Mouse (Mus musculus): ENCODE data around the gene Gxylt2. TPM values are rescaled to one million over a fixed set of nuclear protein-coding genes. Genes with fewer than 3 reads are reported as not detected.

Gene Gxylt2
- polyA plus RNA-seq, 1 experiment: 0.27 TPM

GRCm38 (mm10) chr6:100733218-100733617 lies 28.7 kb downstream of the Gxylt2 start:
- Histone ChIP-seq H3K27ac (ENCODE audit: insufficient read depth, low read length) (no peak overlapping the region), H3K9ac (ENCODE audit: low read depth, poor library complexity, severe bottlenecking) (no peak overlapping the region), H3K9me3 (replicated peaks; ENCODE audit: control insufficient read depth, insufficient read depth, low read length, poor library complexity, severe bottlenecking) (no peaks in the 10 kb centered on the region), H3K4me1 (ENCODE audit: control insufficient read depth, insufficient read depth, low read length) (no peaks in the 10 kb centered on the region), H3K4me3 (ENCODE audit: low read depth, low read length) (no peak overlapping the region), H3K27me3 (ENCODE audit: control insufficient read depth, insufficient read depth, low read length, poor library complexity, severe bottlenecking) (no peaks in the 10 kb centered on the region), H3K36me3 (ENCODE audit: control insufficient read depth, insufficient read depth, low read length, poor library complexity, severe bottlenecking) (no peaks in the 10 kb centered on the region)
- TF ChIP-seq POLR2A (IDR thresholded peaks at IDR 0.05; ENCODE audit: insufficient read depth, low read length) (no peak), EP300 (IDR thresholded peaks at IDR 0.05; ENCODE audit: insufficient read depth, low read depth, low read length) (no peak), CTCF (IDR thresholded peaks at IDR 0.05; ENCODE audit: low read depth, low read length) (no peak)

GRCm38 (mm10) chr6:100734321-100734720 lies 29.8 kb downstream of the Gxylt2 start:
- no peak overlapping the region for H3K9ac ChIP-seq (ENCODE audit: low read depth, poor library complexity, severe bottlenecking)
- H3K27ac ChIP-seq (ENCODE audit: insufficient read depth, low read length): no peak overlapping the region
- H3K4me3 ChIP-seq (ENCODE audit: low read depth, low read length): no peak overlapping the region
- no peaks in the 10 kb centered on the region for H3K4me1 ChIP-seq (ENCODE audit: control insufficient read depth, insufficient read depth, low read length)
- no peaks in the 10 kb centered on the region for H3K36me3 ChIP-seq (ENCODE audit: control insufficient read depth, insufficient read depth, low read length, poor library complexity, severe bottlenecking)
- no peaks in the 10 kb centered on the region for H3K27me3 ChIP-seq (ENCODE audit: control insufficient read depth, insufficient read depth, low read length, poor library complexity, severe bottlenecking)
- H3K9me3 ChIP-seq (replicated peaks; ENCODE audit: control insufficient read depth, insufficient read depth, low read length, poor library complexity, severe bottlenecking): no peaks in the 10 kb centered on the region
- TF ChIP-seq EP300 (IDR thresholded peaks at IDR 0.05; ENCODE audit: insufficient read depth, low read depth, low read length) (no peak), CTCF (IDR thresholded peaks at IDR 0.05; ENCODE audit: low read depth, low read length) (no peak)

DNA sequence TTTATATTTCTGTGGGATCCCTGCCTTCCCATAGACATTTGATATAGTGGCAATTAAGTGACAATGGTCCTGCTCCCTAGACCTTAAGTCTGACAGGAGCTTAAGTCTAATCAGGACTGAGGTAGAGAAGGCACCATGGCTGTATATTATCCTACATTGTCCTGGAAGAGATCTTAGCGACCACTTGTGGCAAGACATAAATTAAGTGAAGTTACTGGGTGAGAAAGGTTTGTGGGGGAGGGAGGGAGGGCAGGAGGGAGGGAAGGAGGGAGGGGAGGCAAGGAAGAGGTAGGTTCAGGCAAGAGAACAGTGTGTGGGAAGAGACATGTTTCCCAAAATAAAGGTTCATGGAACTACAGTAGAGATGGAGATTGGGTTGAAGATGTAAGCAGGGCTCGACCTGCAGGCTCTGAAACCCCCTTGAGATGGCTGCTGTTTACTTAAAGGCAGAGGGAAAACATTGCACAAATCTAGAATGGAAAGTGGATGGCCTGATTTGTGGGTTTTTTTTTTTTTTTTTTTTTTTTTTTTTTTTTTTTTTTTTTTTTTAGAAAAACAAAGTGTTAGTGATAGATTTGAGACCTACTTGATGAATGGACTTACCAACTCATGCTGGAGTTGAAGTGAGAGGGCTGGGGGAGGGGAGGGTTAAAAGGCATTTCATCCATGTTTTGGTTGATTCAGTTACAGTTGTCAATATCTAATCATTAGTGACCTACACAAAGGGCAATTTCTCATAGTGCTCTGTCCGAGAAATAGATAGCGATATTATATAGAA lies 54.1 kb downstream of the Gxylt2 start:
- Histone ChIP-seq H3K36me3 (ENCODE audit: control insufficient read depth, insufficient read depth, low read length, poor library complexity, severe bottlenecking) (no peaks in the 10 kb centered on the region), H3K9ac (ENCODE audit: low read depth, poor library complexity, severe bottlenecking) (no peak overlapping the region)
- TF ChIP-seq CTCF (IDR thresholded peaks at IDR 0.05; ENCODE audit: low read depth, low read length): no peak
- no peak for TF ChIP-seq POLR2A (IDR thresholded peaks at IDR 0.05; ENCODE audit: insufficient read depth, low read length)
- TF ChIP-seq EP300 (IDR thresholded peaks at IDR 0.05; ENCODE audit: insufficient read depth, low read depth, low read length): no peak

GRCm38 (mm10) chr6:100767756-100768155 lies 63.2 kb downstream of the Gxylt2 start:
- Histone ChIP-seq H3K36me3 (ENCODE audit: control insufficient read depth, insufficient read depth, low read length, poor library complexity, severe bottlenecking) (no peaks in the 10 kb centered on the region), H3K4me1 (ENCODE audit: control insufficient read depth, insufficient read depth, low read length) (no peaks in the 10 kb centered on the region), H3K9me3 (replicated peaks; ENCODE audit: control insufficient read depth, insufficient read depth, low read length, poor library complexity, severe bottlenecking) (no peaks in the 10 kb centered on the region), H3K4me3 (ENCODE audit: low read depth, low read length) (no peak overlapping the region), H3K27ac (ENCODE audit: insufficient read depth, low read length) (no peak overlapping the region), H3K27me3 (ENCODE audit: control insufficient read depth, insufficient read depth, low read length, poor library complexity, severe bottlenecking) (no peaks in the 10 kb centered on the region), H3K9ac (ENCODE audit: low read depth, poor library complexity, severe bottlenecking) (no peak overlapping the region)
- TF ChIP-seq EP300 (IDR thresholded peaks at IDR 0.05; ENCODE audit: insufficient read depth, low read depth, low read length) (no peak), CTCF (IDR thresholded peaks at IDR 0.05; ENCODE audit: low read depth, low read length) (no peak), POLR2A (IDR thresholded peaks at IDR 0.05; ENCODE audit: insufficient read depth, low read length) (no peak)

More for the DNA sequence above, 54.1 kb downstream of the Gxylt2 start:
- Histone ChIP-seq H3K27me3 (ENCODE audit: control insufficient read depth, insufficient read depth, low read length, poor library complexity, severe bottlenecking) (no peaks in the 10 kb centered on the region), H3K4me1 (ENCODE audit: control insufficient read depth, insufficient read depth, low read length) (no peaks in the 10 kb centered on the region), H3K27ac (ENCODE audit: insufficient read depth, low read length) (no peak overlapping the region), H3K9me3 (replicated peaks; ENCODE audit: control insufficient read depth, insufficient read depth, low read length, poor library complexity, severe bottlenecking) (no peaks in the 10 kb centered on the region), H3K4me3 (ENCODE audit: low read depth, low read length) (no peak overlapping the region)

DNA sequence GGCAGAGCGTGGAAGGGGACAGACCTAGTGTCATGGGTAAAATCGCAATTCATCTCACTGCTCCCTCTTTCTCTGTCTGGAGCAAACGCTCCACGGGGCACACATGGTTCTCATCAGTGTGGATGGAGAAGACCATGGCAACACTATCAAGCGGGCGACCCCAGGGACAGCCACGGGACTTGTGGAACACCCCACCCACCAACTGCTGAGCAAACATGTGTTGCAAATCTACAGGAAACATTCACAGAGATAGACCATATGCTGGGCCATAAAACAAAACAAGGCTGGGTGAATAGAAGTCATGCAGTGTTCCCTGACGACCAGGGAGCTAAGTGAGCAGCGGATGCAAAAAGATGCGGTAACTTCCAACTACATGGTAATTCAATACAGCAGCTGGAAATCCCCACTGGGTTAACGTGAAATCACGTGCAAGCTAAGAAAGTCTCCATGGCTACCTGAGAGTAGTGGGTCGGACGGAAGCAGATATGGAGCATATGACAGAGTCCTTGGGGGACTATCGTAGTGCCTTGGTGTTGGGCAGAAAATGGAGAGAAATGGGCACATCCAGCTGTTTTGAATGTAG lies 71.5 kb downstream of the Gxylt2 start:
- H3K27me3 ChIP-seq (ENCODE audit: control insufficient read depth, insufficient read depth, low read length, poor library complexity, severe bottlenecking): no peaks in the 10 kb centered on the region
- no peaks in the 10 kb centered on the region for H3K4me1 ChIP-seq (ENCODE audit: control insufficient read depth, insufficient read depth, low read length)
- H3K27ac ChIP-seq (ENCODE audit: insufficient read depth, low read length): no peak overlapping the region
- no peaks in the 10 kb centered on the region for H3K9me3 ChIP-seq (replicated peaks; ENCODE audit: control insufficient read depth, insufficient read depth, low read length, poor library complexity, severe bottlenecking)
- TF ChIP-seq POLR2A (IDR thresholded peaks at IDR 0.05; ENCODE audit: insufficient read depth, low read length) (no peak), CTCF (IDR thresholded peaks at IDR 0.05; ENCODE audit: low read depth, low read length) (no peak), EP300 (IDR thresholded peaks at IDR 0.05; ENCODE audit: insufficient read depth, low read depth, low read length) (no peak)
- no peak overlapping the region for H3K4me3 ChIP-seq (ENCODE audit: low read depth, low read length)
- H3K36me3 ChIP-seq (ENCODE audit: control insufficient read depth, insufficient read depth, low read length, poor library complexity, severe bottlenecking): no peaks in the 10 kb centered on the region
- H3K9ac ChIP-seq (ENCODE audit: low read depth, poor library complexity, severe bottlenecking): no peak overlapping the region

- TF ChIP-seq CTCF (IDR thresholded peaks at IDR 0.05; ENCODE audit: low read depth, low read length) (no peak), POLR2A (IDR thresholded peaks at IDR 0.05; ENCODE audit: insufficient read depth, low read length) (no peak), EP300 (IDR thresholded peaks at IDR 0.05; ENCODE audit: insufficient read depth, low read depth, low read length) (no peak)
Measured at GRCm38 (mm10) chr6:100778595-100778994, 74.1 kb downstream of the Gxylt2 start.

More at GRCm38 (mm10) chr6:100778595-100778994, 74.1 kb downstream of the Gxylt2 start:
- H3K27me3 ChIP-seq (ENCODE audit: control insufficient read depth, insufficient read depth, low read length, poor library complexity, severe bottlenecking): no peaks in the 10 kb centered on the region
- H3K9ac ChIP-seq (ENCODE audit: low read depth, poor library complexity, severe bottlenecking): no peak overlapping the region
- no peaks in the 10 kb centered on the region for H3K9me3 ChIP-seq (replicated peaks; ENCODE audit: control insufficient read depth, insufficient read depth, low read length, poor library complexity, severe bottlenecking)
- no peak overlapping the region for H3K4me3 ChIP-seq (ENCODE audit: low read depth, low read length)
- H3K36me3 ChIP-seq (ENCODE audit: control insufficient read depth, insufficient read depth, low read length, poor library complexity, severe bottlenecking): no peaks in the 10 kb centered on the region
- no peaks in the 10 kb centered on the region for H3K4me1 ChIP-seq (ENCODE audit: control insufficient read depth, insufficient read depth, low read length)
- H3K27ac ChIP-seq (ENCODE audit: insufficient read depth, low read length): no peak overlapping the region
